8 mouse cellular contexts compared by ENCODE assay signal in genomic region chr11:56107929-56108328, GRCm38 (mm10).
DNase-seq lines count a peak whose midpoint lies in the region; ATAC-seq lines count a peak whose summit lies in the region.

No protein-coding gene starts in this region.

- ATAC-seq in liver, embryonic 13.5 days (ENCODE audit: low read depth) = no peak
- peak; percentile 61; the same call in 1 of the 2 replicates for ATAC-seq in neural tube, embryonic 15.5 days (ENCODE audit: low FRiP score)

- H3K36me3 ChIP-seq in liver, embryonic 13.5 days = no peaks in the 10 kb centered on the region
- H3K36me3 ChIP-seq in neural tube, embryonic 15.5 days = no peaks in the 10 kb centered on the region

- H3K4me1 ChIP-seq in liver, embryonic 13.5 days (replicated peaks) = no peaks in the 10 kb centered on the region
- H3K4me1 ChIP-seq in neural tube, embryonic 15.5 days = peaks cover 5% of the 10 kb centered on the region; the same call in 1 of the 2 replicates

- H3K9me3 ChIP-seq in liver, embryonic 13.5 days (replicated peaks) = no peaks in the 10 kb centered on the region
- H3K9me3 ChIP-seq in neural tube, embryonic 15.5 days (replicated peaks) = no peaks in the 10 kb centered on the region

- no peak overlapping the region for H3K4me3 ChIP-seq in liver, embryonic 13.5 days (replicated peaks)
- H3K4me3 ChIP-seq in neural tube, embryonic 15.5 days (replicated peaks) = no peak overlapping the region

- DNase-seq in spleen, adult 12 weeks (ENCODE audit: low spot score) = peak; percentile 2
- DNase-seq in spleen, postnatal 36 days (ENCODE audit: low spot score in 2 of 2) = no peak
- DNase-seq in cerebellum, postnatal 36 days = peak; percentile 81 to 85
- peak; percentile 77 for DNase-seq in gastrocnemius, postnatal 10 days
- DNase-seq in kidney, postnatal 14 days = peak; percentile 62
- DNase-seq in liver, embryonic 13.5 days = peak; percentile 12
- peak; percentile 6 for DNase-seq in thymus, postnatal 25 days

- 12% methylated on average over 3 of the region's 3 CpGs for WGBS in liver, embryonic 13.5 days (ENCODE audit: insufficient replicate concordance)
- 13% methylated on average over 3 of the region's 3 CpGs for WGBS in neural tube, embryonic 15.5 days

- H3K27me3 ChIP-seq in liver, embryonic 13.5 days = no peaks in the 10 kb centered on the region
- H3K27me3 ChIP-seq in neural tube, embryonic 15.5 days (replicated peaks) = no peaks in the 10 kb centered on the region

- no peak overlapping the region for H3K4me2 ChIP-seq in liver, embryonic 13.5 days
- no peak overlapping the region for H3K4me2 ChIP-seq in neural tube, embryonic 15.5 days

- no peak overlapping the region for H3K27ac ChIP-seq in liver, embryonic 13.5 days
- H3K27ac ChIP-seq in neural tube, embryonic 15.5 days (replicated peaks) = no peak overlapping the region

- H3K9ac ChIP-seq in liver, embryonic 13.5 days = no peak overlapping the region
- no peak overlapping the region for H3K9ac ChIP-seq in neural tube, embryonic 15.5 days (replicated peaks)

Comparison
In these comparisons a context has a peak if more than half of its experiments do, and no peak if none do; other contexts are left out.
1. DNase-seq: peak in spleen, adult 12 weeks (single experiment), cerebellum, postnatal 36 days (2 of 2), gastrocnemius, postnatal 10 days (single experiment), kidney, postnatal 14 days (single experiment), liver, embryonic 13.5 days (single experiment) and thymus, postnatal 25 days (single experiment); none in spleen, postnatal 36 days (0 of 2).